Mouse (Mus musculus) c-Kit-positive CD71-negative TER-119-negative erythroid progenitor cells, embryonic 14.5 days (primary cell): ENCODE data around the gene Diexf.

ENCODE experiments used
- DNase-seq: peaks from one replicate; pipeline ENCODE4 v3.0.0-alpha.2; 2013; ENCODE audit warnings: low read depth

Diexf gene

DNA sequence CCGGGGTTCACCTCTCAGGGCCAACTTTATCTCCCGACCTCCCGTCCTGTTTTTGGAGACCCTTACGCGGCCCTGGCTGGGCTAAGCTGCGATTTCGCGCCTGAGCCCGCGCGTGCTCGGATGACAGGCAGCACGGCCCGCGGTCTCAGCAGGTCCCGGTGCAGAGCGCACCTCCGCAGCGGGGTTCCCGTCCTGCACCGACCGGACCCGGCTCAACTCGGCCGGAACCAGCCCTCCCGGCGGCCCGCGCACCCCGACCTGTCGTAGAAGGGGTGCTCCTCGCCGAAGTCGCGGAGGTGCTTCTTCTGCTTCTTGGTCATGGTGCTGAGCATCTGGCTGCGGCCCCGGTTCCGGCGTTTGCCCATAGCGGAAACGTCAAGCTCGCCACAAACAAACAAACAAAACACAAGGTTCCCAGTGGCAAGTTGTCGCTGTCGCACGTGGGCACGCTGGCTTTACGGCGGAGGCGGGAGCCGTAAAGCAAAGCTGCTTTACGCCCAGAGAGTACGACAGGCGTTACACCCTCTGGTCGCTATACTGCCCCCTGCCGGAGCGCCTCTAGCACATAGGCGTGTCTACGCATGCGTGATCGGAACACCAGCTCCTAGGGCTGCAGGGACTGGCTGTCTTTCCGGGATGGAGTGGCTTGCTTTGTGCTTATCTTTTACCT lies at the start of gene Diexf:
Diexf (minus strand) TSS at position 487 of the 670 bp plus-strand sequence.
- peak; percentile 99 for DNase-seq

DNA sequence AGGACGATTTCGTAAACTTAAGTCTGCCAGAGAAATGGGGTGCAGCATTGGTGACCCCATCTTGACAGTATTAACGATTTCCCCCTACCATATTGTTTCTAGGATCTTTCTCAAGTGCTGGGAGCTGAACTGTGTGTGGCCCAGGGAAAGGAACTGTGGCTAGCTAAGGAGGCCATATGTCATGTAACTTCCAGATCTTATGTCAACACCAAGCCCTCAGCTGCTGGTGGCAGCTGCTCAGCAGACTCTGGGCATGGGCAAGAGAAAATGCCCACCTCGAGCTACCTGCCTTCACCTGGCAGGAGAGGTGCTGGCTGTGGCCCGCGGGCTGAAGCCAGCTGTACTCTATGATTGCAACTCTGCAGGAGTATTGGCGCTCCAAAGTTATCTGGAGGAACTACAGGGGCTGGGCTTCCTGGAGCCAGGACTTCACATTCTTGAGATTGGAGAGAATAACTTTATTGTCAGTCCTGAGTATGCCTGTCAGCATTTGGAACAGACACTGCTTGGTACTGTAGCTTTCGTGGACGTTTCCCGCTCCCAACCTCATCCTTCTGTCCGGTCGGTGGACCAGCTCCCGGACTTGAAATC lies 44.2 kb upstream of the Diexf start:
- no peak for DNase-seq

DNA sequence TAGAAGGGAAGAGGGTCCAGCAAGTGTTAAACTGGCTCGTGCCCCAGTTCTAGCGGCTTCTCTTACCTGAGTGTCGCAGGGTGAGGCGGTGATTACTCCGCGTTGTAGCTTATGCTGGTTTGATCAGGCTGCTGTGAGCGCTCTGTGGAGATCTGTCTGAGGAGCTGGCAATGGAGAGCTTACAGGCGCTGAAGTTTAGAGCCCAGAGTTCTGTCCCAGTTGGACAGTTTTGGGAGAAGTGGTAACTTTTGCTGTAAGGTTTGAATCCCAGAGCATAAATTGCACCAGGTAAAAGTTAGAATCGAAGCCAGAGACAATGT lies 43.7 kb upstream of the Diexf start:
- DNase-seq = no peak

- peak; percentile 100 for DNase-seq
These were observed 43.1 kb upstream of the Diexf start for GRCm38 (mm10) chr1:193172991-193173809.

DNA sequence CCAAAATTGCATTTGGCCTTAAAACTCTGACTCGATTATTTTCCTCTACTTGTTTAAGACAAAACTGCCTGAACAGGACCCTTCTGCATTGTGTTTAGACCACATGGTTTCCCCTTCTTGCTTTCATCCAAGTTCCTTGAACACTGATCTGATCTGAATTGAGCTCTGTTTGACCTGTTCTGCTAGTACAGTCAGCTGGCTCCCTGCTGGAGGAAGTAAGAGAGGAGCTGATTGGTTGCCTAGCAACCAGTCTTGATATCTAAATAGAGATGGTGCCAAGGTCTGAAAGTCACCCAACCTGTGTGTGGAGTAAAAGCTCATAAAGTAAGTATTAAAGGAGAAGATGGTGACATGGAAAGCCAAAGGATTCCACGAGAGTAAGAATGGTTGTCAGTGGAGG lies 39.8 kb upstream of the Diexf start:
- no peak for DNase-seq

DNA sequence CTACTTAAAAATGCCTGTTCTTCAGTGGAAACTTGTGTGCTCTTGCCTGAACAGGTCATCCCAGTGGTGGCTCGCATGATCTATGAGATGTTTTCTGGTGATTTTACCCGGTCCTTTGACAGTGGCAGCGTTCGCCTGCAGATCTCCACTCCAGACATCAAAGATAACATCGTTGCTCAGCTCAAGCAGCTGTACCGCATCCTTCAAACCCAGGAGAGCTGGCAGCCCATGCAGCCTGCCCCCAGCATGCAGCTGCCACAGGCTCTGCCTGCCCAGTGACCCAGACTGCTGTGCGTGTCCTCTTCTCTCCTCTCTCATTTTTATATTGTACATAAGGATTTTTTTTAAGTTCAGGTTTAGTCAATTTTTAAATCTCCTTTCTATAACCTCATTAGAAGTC lies 39.2 kb upstream of the Diexf start:
- no peak for DNase-seq

- DNase-seq = no peak
These were observed 37.7 kb upstream of the Diexf start, which contains the start of gene A130010J15Rik for GRCm38 (mm10) chr1:193167746-193168145. Gene A130010J15Rik, plus strand, starts transcription at chr1:193168046.

DNA sequence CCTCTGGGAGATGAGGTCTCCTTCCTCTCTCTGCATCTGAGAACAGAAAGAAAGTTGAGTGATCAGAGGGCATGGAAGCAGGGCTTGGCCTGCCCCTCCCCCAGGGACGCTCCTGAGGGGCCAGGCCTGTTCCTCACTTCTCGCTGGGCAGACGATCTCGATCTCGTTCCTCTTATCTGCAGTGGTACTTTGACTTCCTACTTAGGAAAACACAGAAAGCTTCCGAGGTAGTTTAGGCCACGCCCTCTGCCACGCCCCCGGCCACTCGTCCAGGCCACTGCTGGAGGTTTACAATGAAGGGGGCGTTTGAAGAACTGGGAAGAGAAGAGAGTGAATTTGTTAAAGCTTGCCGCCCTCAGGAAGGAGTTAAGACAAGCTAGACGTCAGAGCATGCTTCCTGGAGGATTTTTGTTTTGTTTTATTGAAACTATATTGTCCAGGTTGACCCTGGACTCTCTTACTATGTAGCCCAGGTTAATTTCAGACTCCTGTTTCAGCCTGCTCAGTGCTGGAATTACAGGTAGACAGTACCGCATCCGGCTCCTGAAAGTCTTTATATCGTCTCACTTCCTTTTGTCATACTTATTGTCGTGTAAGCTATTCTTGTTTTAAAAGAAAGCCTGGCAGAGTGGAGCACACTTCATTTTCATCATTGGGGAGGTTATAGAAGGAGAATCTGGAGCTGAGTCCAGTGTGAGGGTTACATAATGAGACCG lies 30.4 kb upstream of the Diexf start:
- peak; percentile 70 for DNase-seq

DNA sequence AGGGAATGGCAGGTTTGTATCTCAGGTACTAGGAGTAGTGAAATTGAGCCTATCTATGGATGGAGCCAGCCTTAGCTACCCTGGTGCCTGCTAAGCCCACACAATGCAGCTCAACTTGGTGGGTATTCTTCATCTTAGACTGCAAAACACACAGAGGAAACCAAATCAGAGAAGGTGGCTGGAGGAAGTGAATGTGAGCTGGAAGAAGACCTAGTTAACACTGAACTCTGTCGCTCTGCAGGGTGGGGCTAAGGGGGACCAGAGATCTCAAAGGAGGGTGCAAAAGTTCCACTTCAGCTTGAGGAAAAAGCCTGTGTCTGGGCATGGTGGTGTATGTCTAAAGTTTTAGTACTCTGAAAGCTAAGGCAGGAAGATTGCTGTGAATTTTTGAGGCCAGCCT lies 29.5 kb upstream of the Diexf start:
- DNase-seq = no peak

DNA sequence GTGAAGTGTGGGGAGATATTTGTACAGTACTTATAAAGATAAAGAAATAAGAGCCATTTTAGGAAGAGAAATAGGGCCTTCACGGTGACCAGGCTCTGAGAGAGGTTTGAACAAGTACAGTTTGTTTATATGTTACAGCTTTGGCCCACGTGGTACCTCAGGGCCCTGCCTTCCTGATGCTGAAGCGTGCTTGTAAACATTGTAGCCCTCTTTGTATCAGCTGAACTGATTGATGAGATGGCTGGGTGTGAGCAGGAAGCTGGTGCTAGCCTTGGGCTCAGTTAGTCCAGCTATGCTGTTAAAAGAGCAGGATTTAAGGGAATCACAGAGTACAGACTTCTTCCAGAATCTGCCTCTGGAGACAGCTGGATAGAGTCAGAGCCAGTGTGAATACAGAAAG lies 29.1 kb upstream of the Diexf start:
- DNase-seq = no peak

DNA sequence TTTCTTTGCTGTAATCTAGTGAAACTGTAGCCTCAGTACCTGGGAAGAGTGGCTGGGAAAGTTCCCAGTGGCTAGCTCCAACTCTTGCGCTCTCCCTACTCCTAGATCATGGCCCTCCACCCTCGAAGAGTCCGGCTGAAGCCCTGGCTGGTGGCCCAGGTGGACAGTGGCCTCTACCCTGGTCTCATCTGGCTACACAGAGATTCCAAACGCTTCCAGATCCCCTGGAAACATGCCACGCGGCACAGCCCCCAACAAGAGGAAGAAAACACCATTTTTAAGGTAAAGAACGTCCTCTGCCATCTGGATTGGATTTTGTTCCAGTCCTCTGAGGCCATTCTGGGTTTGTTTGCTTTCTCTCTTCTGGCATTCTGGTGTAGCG lies 27.0 kb upstream of the Diexf start:
- no peak for DNase-seq

GRCm38 (mm10) chr1:193156316-193157110 lies 26.4 kb upstream of the Diexf start:
- DNase-seq = no peak

GRCm38 (mm10) chr1:193153561-193153960 lies 23.5 kb upstream of the Diexf start:
- no peak for DNase-seq

DNA sequence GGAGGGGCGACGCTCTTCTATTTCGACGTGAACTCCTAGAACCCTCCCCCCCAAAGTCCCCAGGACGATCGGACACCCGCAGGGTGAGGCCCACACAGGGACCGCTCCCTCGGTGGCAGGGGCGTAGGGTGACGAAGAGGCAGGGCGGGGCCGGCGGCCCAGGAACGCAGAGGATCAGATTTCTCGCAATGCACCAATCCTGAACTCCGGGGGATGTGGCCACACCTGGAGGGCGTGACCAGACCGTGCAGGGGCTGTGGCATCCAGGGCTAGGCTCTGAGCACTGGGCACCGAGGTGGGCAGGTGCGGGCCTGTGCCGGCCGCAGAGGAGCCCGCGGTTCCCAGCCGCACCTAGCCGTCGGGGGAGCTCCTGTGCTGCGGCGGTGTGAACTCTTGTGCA lies 22.8 kb upstream of the Diexf start, which contains the start of gene Irf6:
Irf6 (plus strand) TSS at position 240 of the 400 bp plus-strand sequence.
- no peak for DNase-seq

- DNase-seq = no peak
These were observed 21.1 kb upstream of the Diexf start for GRCm38 (mm10) chr1:193151134-193151533.

DNA sequence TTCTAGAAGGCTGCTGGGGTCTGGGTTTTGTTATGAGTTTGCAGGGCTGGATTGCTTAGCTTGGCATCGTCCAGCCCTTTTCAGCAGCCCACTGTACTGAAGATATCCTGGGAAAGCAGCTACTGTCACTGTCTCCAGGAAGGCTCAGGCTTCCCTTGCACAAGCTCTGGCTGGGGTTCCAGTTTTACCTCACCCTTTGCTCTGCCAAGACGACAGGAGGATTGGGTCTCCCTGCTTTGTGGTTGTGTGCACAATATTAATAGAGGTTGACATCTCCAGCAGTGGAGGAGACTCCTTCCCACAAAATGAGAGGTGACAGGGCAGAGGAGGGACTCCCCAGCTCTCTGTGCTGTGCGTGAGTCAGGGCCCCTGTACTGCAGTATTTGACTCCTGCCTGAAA lies 19.2 kb upstream of the Diexf start:
- DNase-seq = no peak

DNA sequence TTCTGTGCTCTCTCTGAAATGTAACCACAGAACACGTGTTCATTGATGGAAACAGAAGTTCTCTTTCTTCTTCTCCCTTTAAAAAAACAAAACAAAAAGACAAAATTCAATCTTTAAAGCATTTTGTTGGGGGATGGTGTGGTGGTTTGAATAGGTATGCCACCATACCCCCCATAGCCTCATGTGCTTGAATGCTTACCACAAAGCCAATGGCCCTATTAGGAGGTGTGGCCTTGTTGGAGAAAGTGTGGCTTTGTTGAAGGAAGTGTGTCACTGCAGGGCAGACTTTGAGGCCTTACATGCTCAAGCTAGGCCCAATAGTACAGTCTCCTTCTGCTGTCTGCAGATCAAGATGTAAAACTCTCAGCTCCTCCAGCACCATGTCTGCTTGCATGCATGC lies 16.3 kb upstream of the Diexf start:
- DNase-seq = no peak

GRCm38 (mm10) chr1:193145101-193145500 lies 15.0 kb upstream of the Diexf start:
- no peak for DNase-seq

- no peak for DNase-seq
These were observed 14.4 kb upstream of the Diexf start for GRCm38 (mm10) chr1:193144516-193144915.

- no peak for DNase-seq
These were observed 12.5 kb upstream of the Diexf start for GRCm38 (mm10) chr1:193142517-193143062.

DNA sequence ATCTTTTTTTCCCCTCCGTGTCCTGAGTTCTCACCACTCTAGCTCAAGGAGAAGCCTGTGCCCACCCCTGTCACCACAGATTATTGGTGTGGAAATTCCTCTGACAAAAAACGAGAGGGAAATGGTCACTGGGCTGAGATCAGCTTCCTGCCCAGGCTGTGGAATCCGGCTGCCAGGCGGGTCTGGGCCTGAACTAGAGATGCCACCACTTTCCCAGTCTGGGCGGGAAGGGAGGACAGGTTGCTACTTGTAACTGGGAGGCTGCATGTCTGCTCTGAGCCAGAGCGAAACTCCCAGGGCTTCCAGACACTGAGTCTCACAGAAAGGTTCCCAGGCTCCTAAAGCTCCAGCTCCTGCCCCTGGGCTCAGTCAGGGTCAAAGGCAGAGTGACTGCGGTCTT lies 11.0 kb upstream of the Diexf start:
- DNase-seq = no peak
